Mouse (Mus musculus) intestine, embryonic 16.5 days (tissue): Measurements from ENCODE around the gene Wdr25. TPM values are rescaled to one million over a fixed set of nuclear protein-coding genes. Genes with fewer than 3 reads are reported as not detected.

Experiments used
- ATAC-seq: fragments of 200-750 bp; cut with Nextera tagmentation; 2 replicates; pipeline ENCODE4 v1.8.0; 2017; ENCODE audit warnings: moderate TSS enrichment, moderate library complexity
- H3K27ac ChIP-seq: fragments of 300-500 bp; sonication (generic); 2 replicates; pipeline ENCODE4 v1.5.1; 2014; ENCODE audit warnings: mild to moderate bottlenecking, low read length
- H3K27me3 ChIP-seq: fragments of 300-500 bp; sonication (generic); replicated peaks from 2 replicates; pipeline ENCODE4 v1.6.1; 2014; ENCODE audit warnings: low read length, control low read depth, mixed read lengths; ENCODE audit not compliant: control insufficient read depth, insufficient read depth
- H3K36me3 ChIP-seq: fragments of 300-500 bp; sonication (generic); 2 replicates; pipeline ENCODE4 v1.6.1; 2014; ENCODE audit warnings: low read length, control low read depth; ENCODE audit not compliant: control insufficient read depth, insufficient read depth
- H3K4me1 ChIP-seq: fragments of 300-500 bp; sonication (generic); 2 replicates; pipeline ENCODE4 v1.6.1; 2014; ENCODE audit warnings: low read length, control low read depth, mixed read lengths; ENCODE audit not compliant: control insufficient read depth, insufficient read depth
- H3K4me2 ChIP-seq: fragments of 300-500 bp; sonication (generic); 2 replicates; pipeline ENCODE4 v1.6.1; 2014; ENCODE audit warnings: low read depth, low read length, control low read depth
- H3K4me3 ChIP-seq: fragments of 300-500 bp; sonication (generic); 2 replicates; pipeline ENCODE4 v1.5.1; 2014; ENCODE audit warnings: mild to moderate bottlenecking, low read length
- H3K9ac ChIP-seq: fragments of 300-500 bp; sonication (generic); 2 replicates; pipeline ENCODE4 v1.6.1; 2014; ENCODE audit warnings: low read depth, low read length
- H3K9me3 ChIP-seq: fragments of 300-500 bp; sonication (generic); 2 replicates; pipeline ENCODE4 v1.6.1; 2016; ENCODE audit warnings: low read length, control low read depth; ENCODE audit not compliant: control insufficient read depth
- WGBS: fragments of 180-500 bp; shearing (Covaris S2); extraction: QIAGEN DNeasy Blood & Tissue Kit; methylation state at CpG from one replicate; pipeline ENCODE4 v1.1.7; 2014; 5-methylcytosine and 5-hydroxymethylcytosine counted together
- polyA plus RNA-seq: library from polyadenylated mRNA; unstranded; fragments of >200 nt; fragmentation: Nextera tagmentation; extraction: Ambion mirVana; gene quantifications from 2 replicates; pipeline ENCODE4 v1.2.1, GENCODE M21; 2015

Wdr25 gene
- polyA plus RNA-seq, 1 experiment from 2014 or later = 6.9 TPM

DNA sequence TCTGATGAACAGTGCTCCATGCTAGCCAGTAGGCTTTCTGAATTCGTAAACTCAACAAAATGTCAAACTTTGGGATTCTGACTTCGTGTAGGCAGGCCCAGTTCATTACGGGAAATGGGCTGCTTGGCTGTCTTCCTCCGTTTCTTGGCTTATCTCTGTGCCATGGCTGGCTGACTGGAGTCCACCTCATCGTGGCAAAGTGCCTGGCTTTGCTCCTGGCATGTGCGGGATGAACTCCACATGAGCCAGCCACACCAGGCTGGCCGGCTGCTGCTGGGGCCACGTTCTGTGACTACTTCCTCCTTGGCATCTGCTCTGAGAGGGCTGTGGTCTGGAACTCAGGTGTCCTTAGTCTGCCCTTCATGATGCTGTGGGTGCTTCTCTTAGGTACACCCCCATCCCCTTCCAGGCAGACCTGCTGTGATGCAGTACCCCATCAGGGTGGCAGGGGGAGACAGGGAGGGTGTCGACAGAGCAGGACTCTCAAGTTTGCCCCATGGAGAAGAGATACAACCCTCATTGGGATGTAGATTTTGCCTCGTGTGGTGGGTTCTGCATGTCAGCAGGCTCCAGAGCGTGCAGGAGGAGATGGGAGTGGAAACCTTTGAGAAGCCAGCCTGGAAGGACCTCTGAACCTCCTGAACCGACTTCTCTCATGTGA is 102.7 kb downstream of the Wdr25 start:
- H3K9me3 ChIP-seq = no peaks in the 10 kb centered on the region
- H3K4me3 ChIP-seq = no peak overlapping the region
- H3K4me1 ChIP-seq = no peaks in the 10 kb centered on the region
- no peak overlapping the region for H3K9ac ChIP-seq
- no peaks in the 10 kb centered on the region for H3K27me3 ChIP-seq
- no peaks in the 10 kb centered on the region for H3K36me3 ChIP-seq
- ATAC-seq = no peak
- no peak overlapping the region for H3K4me2 ChIP-seq
- WGBS = 83% methylated on average over 12 of the region's 12 CpGs
- no peak overlapping the region for H3K27ac ChIP-seq

DNA sequence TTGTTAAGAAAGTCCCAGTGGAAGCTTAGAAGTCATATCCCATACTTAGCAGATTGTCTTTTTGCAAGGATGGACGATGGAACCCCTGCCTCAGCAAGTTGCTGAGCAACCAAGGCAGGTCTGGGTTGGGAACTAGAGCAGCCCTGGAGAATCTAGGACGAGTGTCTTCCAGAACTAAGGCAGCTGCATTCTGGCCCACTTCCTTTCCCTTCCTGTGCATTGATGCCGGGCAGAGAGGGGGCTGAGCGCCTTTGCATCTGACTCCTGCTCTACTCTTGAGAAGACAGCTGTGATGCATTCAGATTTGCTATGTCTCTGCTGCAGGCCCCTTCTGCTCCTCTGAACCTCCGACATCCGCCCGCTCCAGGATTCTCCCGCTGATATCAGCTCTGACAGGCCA is 103.8 kb downstream of the Wdr25 start:
- no peak overlapping the region for H3K27ac ChIP-seq
- no peak overlapping the region for H3K4me3 ChIP-seq
- no peak for ATAC-seq
- no peaks in the 10 kb centered on the region for H3K27me3 ChIP-seq
- 82% methylated on average over 8 of the region's 8 CpGs for WGBS
- no peak overlapping the region for H3K4me2 ChIP-seq
- H3K9ac ChIP-seq = no peak overlapping the region
- no peaks in the 10 kb centered on the region for H3K9me3 ChIP-seq
- no peaks in the 10 kb centered on the region for H3K36me3 ChIP-seq
- no peaks in the 10 kb centered on the region for H3K4me1 ChIP-seq

DNA sequence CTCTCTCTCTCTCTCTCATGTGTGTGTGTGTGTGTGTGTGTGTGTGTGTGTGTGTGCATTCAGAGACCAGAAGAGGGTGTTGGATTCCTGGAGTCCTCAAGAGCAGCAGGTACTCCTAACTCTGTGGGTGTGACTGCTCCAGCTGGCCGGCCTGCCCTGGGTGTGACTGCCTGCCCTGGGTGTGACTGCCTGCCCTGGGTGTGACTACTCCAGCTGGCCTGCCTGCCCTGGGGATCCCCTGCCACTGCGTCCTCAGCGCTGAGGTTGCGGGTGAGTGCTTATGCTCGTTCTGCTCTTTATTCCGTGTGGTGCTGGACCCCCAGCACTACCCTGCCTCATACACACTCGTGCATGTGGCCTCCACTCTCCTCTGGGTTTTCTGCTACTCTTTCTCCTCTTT is 109.5 kb downstream of the Wdr25 start:
- WGBS = 72% methylated on average over 7 of the region's 7 CpGs
- H3K36me3 ChIP-seq = no peaks in the 10 kb centered on the region
- H3K4me1 ChIP-seq = no peaks in the 10 kb centered on the region
- no peaks in the 10 kb centered on the region for H3K9me3 ChIP-seq
- no peak overlapping the region for H3K4me3 ChIP-seq
- no peak overlapping the region for H3K4me2 ChIP-seq
- no peak overlapping the region for H3K27ac ChIP-seq
- no peaks in the 10 kb centered on the region for H3K27me3 ChIP-seq
- no peak overlapping the region for H3K9ac ChIP-seq
- peak; percentile 63; the same call in 1 of the 2 replicates for ATAC-seq

DNA sequence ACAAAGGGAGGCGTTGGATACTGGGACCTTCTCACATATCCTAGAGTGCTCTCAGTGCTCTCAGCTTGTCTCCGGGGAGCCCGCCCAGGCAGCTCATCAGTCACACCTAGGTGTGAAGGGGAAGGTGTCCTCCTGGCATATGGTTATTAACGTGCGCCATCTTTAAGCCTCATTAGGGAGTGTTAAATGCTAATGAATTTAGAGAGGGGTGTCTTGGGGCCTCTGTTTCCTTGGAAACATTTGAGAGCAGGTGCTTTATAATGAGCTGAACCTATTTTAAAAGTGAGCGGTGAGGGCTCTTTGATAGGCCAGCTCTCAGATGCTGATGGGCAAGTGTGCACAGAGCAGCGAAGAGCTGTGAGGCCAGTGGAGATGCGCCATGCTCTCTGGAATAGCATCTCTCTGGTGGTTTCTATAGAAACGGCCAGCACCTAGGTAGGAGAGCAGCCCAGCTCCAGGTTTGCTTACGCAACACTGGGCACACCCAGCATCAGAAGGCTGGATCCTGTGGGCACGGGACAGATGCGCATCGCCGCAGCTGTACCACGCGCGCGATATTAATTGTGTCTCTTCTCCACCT is 116.7 kb downstream of the Wdr25 start:
- no peak overlapping the region for H3K9ac ChIP-seq
- no peak overlapping the region for H3K4me3 ChIP-seq
- H3K36me3 ChIP-seq = no peaks in the 10 kb centered on the region
- no peaks in the 10 kb centered on the region for H3K4me1 ChIP-seq
- no peaks in the 10 kb centered on the region for H3K9me3 ChIP-seq
- H3K27me3 ChIP-seq = no peaks in the 10 kb centered on the region
- no peak overlapping the region for H3K27ac ChIP-seq
- H3K4me2 ChIP-seq = no peak overlapping the region
- no peak for ATAC-seq
- 77% methylated on average over 18 of the region's 18 CpGs for WGBS

DNA sequence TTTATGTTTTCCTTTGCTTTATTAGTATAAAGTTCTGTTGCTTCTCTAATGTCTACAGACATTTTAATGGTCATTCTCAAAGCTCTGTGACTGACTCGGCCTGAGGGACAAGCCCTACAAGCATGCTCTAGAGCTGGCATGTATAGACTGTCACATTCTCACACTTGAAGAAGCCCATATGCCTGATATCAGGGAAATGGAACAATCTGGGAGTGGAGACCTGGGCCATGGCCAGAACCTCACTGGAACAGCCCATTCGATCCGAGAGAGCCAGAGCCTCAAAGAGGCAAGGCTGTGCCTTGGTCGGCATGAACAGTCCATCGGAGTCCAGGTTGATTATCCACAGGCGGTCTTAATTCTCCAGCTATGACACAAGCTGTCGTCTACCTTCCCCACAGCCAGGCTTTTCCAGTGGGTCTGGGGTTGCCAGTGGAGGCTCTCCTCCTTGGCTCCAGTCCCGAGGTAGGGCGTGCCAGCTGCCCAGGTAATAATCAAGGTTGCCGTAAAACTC is 128.8 kb downstream of the Wdr25 start:
- 68% methylated on average over 10 of the region's 10 CpGs for WGBS
- no peak overlapping the region for H3K4me3 ChIP-seq
- H3K9ac ChIP-seq = no peak overlapping the region
- H3K27ac ChIP-seq = no peak overlapping the region
- no peaks in the 10 kb centered on the region; the same call in 1 of the 2 replicates for H3K36me3 ChIP-seq
- H3K27me3 ChIP-seq = no peaks in the 10 kb centered on the region
- no peak overlapping the region for H3K4me2 ChIP-seq
- no peaks in the 10 kb centered on the region for H3K9me3 ChIP-seq
- H3K4me1 ChIP-seq = no peaks in the 10 kb centered on the region
- ATAC-seq = no peak

GRCm38 (mm10) chr12:109022966-109023365 is 129.5 kb downstream of the Wdr25 start:
- H3K36me3 ChIP-seq = no peaks in the 10 kb centered on the region; the same call in 1 of the 2 replicates
- H3K9ac ChIP-seq = no peak overlapping the region

DNA sequence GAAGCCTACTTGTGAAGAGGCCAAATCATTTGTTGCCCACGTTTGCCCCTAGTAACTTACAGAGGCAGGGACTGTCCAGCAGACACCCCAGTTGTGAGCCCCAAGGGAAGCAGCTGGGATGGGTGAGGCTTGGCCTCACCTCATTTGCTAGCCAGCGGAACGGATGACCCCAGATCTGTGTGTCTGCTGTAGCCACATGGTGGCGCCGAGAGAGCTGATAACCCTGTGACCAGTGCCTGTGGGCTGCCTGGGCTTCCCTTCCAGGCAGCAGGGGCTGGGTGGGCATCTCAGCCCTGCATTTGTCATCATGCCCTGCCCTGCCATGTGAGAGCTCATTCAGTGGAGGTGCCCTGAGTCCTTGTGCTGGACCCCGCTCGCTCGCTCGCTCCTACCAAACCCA is 130.3 kb downstream of the Wdr25 start:
- 56% methylated on average over 9 of the region's 9 CpGs for WGBS
- H3K4me1 ChIP-seq = no peaks in the 10 kb centered on the region
- no peaks in the 10 kb centered on the region for H3K27me3 ChIP-seq
- H3K9ac ChIP-seq = no peak overlapping the region
- ATAC-seq = no peak
- no peaks in the 10 kb centered on the region; the same call in 1 of the 2 replicates for H3K36me3 ChIP-seq
- H3K4me3 ChIP-seq = no peak overlapping the region
- H3K27ac ChIP-seq = no peak overlapping the region
- no peaks in the 10 kb centered on the region for H3K9me3 ChIP-seq
- H3K4me2 ChIP-seq = no peak overlapping the region

More at GRCm38 (mm10) chr12:109022966-109023365, 129.5 kb downstream of the Wdr25 start:
- Histone ChIP-seq H3K9me3 (no peaks in the 10 kb centered on the region), H3K4me2 (no peak overlapping the region), H3K27ac (no peak overlapping the region), H3K4me3 (no peak overlapping the region), H3K4me1 (no peaks in the 10 kb centered on the region), H3K27me3 (no peaks in the 10 kb centered on the region)
- ATAC-seq = no peak
- 89% methylated on average over 5 of the region's 5 CpGs for WGBS

DNA sequence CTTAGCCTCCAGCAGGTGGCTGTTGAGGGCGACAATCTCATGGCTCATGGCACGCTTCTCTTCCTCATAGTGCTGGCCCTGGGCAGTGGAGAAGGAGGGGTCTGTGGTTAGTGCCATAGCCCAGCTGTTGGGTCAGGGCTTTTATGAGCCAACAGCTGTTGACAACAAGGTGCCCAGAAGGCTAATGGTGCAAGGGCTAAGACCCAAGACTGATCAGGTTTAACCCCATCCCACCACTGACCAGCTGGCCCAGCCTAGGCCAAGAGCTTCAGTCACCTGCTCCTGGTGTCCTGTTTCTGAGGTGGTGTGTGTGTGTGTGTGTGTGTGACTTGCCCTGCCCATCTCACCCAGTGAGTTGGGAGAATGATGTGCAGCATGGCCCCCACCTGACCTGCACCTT is 143.6 kb downstream of the Wdr25 start:
- H3K9ac ChIP-seq = no peak overlapping the region
- no peaks in the 10 kb centered on the region for H3K4me1 ChIP-seq
- no peak overlapping the region for H3K4me2 ChIP-seq
- no peak overlapping the region for H3K4me3 ChIP-seq
- H3K9me3 ChIP-seq = peaks cover 7% of the 10 kb centered on the region; the same call in 1 of the 2 replicates
- WGBS = 81% methylated on average over 2 of the region's 2 CpGs
- H3K27me3 ChIP-seq = peaks cover 14% of the 10 kb centered on the region; the same call in 1 of the 2 replicates
- H3K27ac ChIP-seq = no peak overlapping the region
- no peak for ATAC-seq
- no peaks in the 10 kb centered on the region for H3K36me3 ChIP-seq

DNA sequence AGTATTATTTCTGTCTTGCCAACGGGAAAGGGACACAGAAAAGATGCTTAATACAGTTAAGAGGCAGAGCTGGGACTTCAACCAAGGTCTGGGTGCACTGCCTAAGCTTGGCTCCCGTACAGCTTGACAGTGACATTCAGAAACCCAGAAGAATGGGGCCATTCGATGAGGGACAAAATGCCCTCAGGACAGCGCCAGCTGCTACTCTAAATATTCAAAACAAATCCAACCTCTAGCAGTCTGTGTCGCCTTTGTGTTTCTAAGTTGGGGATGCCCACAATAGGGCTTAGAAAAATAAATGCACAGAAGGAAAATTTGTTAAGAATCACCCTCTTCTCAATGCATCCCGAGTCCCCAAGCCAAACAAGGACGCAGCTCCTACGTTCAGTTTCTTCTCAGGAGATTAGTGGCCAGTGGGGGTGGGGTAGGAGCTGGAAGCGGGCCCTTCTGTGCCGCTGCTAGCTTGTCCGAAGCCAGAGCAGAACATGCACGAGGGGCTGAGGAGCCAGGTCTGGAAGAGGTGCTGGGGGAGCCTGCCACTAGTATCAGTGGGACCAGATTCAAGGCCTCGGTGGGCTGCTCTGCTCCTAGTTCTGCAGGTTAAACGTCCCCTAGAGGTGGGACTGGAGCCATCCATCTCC is 144.9 kb downstream of the Wdr25 start:
- 50% methylated on average over 14 of the region's 14 CpGs for WGBS
- Histone ChIP-seq H3K9me3 (peaks cover 7% of the 10 kb centered on the region; the same call in 1 of the 2 replicates), H3K9ac (no peak overlapping the region), H3K36me3 (no peaks in the 10 kb centered on the region), H3K4me1 (no peaks in the 10 kb centered on the region), H3K4me2 (no peak overlapping the region), H3K27me3 (peaks cover 12% of the 10 kb centered on the region; the same call in 1 of the 2 replicates), H3K4me3 (no peak overlapping the region), H3K27ac (no peak overlapping the region)
- no peak for ATAC-seq
